Mouse (Mus musculus) liver, embryonic 14.5 days (tissue): ENCODE data around the gene Zyx.

Source experiments
- CTCF ChIP-seq: IDR thresholded peaks from 2 replicates; pipeline ENCODE4 v1.5.1; 2016; ENCODE audit warnings: antibody characterized with exemption, low read depth, control low read depth
- EP300 ChIP-seq: IDR thresholded peaks from 2 replicates; pipeline ENCODE4 v1.6.1; 2016; ENCODE audit warnings: antibody characterized with exemption, low read depth

DNA sequence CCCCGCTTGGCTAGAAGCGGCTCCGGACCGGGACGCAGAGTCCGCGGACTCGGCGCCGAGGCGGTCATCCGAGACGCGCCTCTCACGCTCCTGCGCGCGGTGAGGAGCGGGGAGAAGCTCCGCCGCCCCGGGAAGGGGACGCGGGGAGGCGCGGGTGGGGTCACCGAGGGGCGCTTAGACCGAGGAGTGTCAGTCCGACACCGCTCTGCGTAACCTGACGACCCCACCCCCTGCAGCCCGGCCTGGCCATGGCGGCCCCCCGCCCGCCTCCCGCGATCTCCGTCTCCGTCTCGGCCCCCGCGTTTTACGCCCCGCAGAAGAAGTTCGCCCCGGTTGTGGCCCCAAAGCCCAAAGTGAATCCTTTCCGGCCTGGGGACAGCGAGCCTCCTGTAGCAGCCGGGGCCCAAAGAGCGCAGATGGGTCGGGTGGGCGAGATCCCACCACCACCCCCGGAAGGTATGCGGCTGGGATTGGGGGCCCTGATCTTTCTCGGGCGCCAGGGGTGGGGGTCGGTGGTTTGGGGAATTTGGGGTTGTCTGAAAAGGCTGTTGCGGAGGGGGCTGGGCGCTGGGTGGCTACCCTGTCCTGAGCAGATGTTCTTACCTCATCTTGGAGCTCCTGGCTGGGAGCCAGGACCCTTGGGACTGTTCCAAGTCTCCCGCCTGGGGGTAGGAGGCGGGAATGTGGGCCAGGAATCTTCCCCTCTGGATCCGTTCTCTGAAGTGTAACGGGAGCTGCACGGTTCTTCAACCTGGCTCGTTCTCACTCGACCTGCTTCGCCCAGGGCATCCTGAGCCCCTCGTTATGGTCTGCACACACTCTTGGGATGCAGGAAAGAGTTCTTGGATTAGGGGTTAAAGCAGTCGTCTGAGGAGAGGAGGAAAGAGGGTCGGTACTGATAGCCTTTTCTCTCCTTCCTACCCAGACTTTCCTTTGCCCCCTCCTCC is 864 bp downstream of the Zyx start:
- TF ChIP-seq CTCF (no peak), EP300 (no peak)
